Mouse (Mus musculus) C2C12 (cell line): ENCODE measurements around the gene Pdha2.

Experiments used
- CEBPB ChIP-seq: IDR thresholded peaks from one replicate; pipeline ENCODE4 v1.6.1; 2011; ENCODE audit warnings: low read depth, mild to moderate bottlenecking, control low read depth, moderate library complexity
- CTCF ChIP-seq: IDR thresholded peaks from one replicate; pipeline ENCODE4 v1.5.1; 2011; ENCODE audit not compliant: control insufficient read depth, insufficient read depth, insufficient read length
- FOSL1 ChIP-seq: IDR thresholded peaks from one replicate; pipeline ENCODE4 v1.8.0; 2011; ENCODE audit warnings: mild to moderate bottlenecking, low read length; ENCODE audit not compliant: poor library complexity, insufficient read depth, severe bottlenecking
- MAX ChIP-seq: IDR thresholded peaks from one replicate; pipeline ENCODE4 v1.6.1; 2011; ENCODE audit warnings: mild to moderate bottlenecking, control low read depth
- MYOD1 ChIP-seq: IDR thresholded peaks from one replicate; pipeline ENCODE4 v1.6.1; 2011; ENCODE audit warnings: low read depth; ENCODE audit not compliant: control insufficient read depth, insufficient read length
- USF1 ChIP-seq: IDR thresholded peaks from one replicate; pipeline ENCODE4 v1.6.1; 2011; ENCODE audit warnings: low read depth, mild to moderate bottlenecking, control low read depth, moderate library complexity

DNA sequence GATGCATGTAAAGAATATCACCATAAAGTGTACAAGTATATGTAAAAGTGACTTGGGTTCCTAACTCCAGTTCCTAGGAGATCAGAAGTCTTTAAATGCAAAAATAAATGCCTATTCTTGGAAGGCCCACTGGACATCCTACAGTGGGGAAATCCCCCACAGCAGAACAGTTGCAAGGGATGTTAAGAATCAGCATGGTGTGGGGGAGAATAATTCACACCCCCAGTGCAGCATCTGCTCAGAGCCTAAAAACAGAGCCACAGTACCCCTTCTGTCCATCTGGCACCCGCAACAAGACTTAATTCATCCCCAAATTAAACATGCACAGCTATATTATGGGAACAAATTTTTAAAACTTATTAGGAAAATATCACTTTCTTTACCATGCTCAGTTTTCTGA is 39.3 kb upstream of the Pdha2 start:
- TF ChIP-seq CTCF, result no peak
- no peak for TF ChIP-seq USF1
- no peak for TF ChIP-seq FOSL1
- no peak for TF ChIP-seq MAX
- no peak for TF ChIP-seq CEBPB
- TF ChIP-seq MYOD1, result no peak
